Mouse (Mus musculus) hindlimb bud, embryonic 11.5 days (tissue): ENCODE results near the gene Ears2.

ENCODE experiments used
- DNase-seq: peaks from one replicate; pipeline ENCODE4 v3.0.0-alpha.2; 2012; ENCODE audit warnings: low read depth, low spot score; ENCODE audit errors: extremely low spot score

The Ears2 gene

DNA sequence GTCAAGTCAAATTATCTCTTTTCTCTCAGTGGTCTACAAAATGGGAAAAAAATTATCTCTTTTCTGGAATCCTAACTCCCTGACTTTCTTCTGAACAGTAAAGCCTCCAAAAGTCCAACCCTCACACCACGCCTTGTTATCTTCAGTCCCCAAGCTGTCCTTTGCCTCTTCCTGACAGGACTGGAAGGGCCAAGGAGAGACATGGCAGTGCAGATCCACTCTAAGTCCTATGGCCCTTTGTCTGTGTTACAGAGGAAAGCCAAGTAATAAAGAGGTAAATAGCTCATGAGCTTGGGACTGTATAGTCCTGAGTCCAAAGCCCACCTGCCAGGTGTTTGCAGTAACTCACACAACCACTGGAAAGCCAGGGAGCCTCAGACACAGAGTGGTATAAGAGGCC lies 21.4 kb downstream of the Ears2 start:
- DNase-seq, result no peak

DNA sequence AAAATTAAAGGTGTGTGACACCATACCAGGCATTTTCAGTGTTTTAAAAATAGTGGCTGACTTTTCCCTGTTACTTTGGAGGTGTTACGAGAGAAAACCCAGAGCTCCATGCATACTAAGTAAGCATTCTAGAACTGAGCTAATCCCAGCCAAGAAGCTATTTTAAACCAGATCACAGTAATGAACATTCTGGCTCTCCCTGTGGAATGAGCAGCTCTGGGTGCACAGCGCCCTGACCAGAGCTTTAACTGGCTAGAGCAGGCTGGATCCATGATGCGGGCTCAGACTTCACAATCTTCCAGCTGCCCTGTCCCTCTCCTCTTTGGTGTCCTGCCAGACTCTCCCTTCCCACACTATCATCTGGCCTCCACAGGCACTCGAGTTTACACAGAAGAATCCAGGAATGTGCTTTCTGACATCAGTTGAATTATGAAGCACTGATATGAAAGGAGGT lies 21.9 kb downstream of the Ears2 start:
- DNase-seq, result no peak

DNA sequence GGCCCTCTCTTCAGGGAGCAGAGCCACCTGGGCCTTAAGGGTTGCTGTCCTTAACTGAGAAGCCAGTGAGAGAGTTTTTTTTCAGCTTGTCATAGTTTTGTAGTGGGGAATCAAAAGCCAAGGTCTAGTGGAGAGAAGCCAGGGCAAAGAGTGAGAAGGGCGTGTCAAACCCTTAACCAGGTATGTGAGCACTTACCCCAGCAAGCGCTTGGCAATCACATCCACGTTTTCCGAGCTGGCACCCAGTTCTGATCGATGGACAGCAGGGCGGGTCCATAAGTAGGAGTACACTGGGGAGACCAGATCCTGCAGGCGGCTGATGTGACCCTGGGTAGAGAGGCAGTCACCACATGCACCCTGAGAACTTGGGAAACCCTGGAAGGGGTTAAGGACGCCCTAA lies 23.0 kb downstream of the Ears2 start:
- no peak for DNase-seq

DNA sequence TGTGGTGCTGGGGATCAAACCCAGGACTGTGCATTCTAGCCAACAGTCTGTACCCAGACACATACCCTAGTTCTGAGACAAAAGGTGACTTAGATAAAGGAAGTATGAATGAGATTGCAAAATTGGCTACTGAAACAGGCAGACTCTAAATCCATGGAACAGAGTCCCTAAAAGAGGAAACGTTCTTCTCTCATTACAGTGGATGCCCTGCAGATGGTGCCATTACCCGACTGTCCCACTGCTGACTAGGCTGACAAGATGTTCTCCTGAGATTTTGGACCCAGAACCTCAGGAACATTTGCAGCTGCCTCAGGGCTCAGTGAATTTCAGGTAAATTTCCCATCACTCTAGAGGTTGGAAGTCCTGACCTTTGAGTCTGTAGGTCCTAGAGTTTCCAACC lies 32.7 kb downstream of the Ears2 start:
- no peak for DNase-seq

DNA sequence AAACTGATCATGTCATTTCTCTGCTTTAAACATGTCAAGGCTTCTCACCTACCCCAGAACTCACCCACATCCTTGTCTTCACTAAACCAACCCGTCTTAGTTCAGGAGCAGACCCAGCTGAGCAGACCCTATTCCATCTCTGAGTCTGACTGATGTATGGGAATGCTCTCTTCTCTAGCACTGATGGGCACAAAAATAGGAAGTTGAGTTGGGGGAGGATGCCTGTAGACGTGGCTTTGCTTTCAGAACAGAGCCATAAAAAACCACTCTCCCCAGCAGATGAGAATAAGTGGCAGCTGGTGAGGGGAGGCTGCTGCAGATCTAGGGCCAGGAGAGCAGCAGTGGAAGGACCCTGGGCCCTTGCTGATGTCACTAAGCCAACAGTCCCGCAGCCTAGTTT lies 33.7 kb downstream of the Ears2 start:
- no peak for DNase-seq

DNA sequence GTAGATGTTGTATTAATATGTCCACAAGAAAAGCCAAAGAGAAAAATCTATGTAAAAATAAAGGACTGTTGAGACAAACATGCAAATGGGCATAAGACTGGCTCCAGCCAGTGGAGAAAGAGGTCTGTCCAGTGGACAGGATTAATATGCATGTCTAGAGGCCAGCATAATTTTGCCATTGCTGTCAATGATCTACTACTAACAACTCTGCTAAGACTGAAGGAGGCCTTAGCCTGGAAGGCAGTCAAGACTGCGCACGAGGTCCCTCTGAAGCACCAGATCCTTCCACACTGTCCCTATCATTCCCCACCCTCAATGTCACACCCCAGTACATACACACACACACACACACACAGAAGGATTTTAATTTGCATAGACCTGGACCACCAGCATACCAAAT lies 44.9 kb downstream of the Ears2 start:
- no peak for DNase-seq

DNA sequence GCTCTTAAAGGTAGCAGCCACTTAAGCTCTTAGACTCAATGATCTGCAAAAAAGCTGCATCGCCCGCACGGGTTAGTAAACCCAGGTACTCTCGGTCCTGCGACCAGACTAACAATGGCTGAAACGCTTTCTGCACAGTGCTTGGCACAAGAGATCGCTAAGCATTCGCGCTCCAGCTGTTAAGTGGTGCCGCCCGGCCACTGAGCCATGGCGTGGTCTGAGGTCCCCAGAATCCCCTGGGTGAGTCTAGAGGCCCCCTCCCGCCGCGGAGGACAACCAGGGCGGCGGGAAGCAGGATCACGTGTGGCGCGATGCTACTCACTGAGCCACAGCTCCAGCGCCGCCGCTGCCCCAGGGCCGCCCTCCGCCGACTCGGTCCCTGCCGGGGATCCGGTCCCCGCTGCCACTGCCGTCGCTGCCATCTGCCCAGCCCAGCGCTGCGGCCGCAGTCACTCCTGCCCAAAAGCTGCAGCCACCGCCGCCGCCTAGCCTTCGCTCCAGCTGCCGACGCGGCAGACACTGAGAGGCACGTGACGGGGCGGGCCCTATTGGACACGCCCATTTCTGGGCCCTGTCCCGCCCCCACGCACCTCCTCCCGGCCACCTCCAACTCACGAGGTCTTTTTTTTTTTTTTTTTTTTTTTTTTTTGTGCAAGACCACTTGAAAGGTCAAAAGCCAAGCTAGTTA lies 46.3 kb downstream of the Ears2 start, which contains the start of gene Gga2:
Gene Gga2, minus strand, starts transcription at position 556 of the 688 bp plus-strand sequence.
- DNase-seq, result no peak

DNA sequence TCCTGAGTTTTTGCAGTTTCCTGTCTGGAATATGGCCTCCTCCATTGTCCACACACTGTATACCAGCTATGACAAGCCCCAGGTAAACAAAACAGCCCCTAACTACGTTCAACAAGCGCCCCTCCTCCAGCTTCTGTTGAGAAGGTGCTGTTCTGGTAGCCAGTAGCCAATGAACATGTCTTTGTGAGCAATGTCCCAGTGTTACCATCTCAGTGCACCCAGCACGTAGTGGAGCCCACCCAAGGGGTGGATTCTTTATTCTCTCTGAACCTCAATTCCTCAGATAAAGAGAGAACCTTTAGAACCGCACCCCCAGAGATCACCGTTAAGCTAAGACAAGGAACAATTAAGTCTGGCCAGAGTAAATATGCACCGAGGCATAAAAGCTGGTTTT lies 46.8 kb downstream of the Ears2 start:
- DNase-seq, result no peak

DNA sequence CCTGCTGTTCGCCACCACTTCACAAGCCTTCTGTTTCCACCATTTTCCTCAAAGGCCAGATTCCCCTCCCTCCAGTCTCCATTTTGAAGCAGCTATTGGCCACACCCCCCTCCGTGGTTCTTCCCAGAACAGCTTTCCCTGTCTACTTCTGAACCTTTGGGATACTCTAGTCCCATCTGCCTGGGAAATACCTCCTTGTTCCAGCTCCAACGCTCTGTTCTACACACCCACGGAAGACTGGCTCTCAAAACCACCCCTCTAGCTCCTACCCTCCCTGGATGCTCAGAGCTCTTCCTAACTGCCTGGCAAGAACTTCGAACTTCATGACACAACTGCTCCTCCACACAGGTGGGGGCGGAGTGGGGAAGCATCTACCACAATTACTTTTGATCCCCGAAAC lies 48.1 kb downstream of the Ears2 start:
- no peak for DNase-seq

DNA sequence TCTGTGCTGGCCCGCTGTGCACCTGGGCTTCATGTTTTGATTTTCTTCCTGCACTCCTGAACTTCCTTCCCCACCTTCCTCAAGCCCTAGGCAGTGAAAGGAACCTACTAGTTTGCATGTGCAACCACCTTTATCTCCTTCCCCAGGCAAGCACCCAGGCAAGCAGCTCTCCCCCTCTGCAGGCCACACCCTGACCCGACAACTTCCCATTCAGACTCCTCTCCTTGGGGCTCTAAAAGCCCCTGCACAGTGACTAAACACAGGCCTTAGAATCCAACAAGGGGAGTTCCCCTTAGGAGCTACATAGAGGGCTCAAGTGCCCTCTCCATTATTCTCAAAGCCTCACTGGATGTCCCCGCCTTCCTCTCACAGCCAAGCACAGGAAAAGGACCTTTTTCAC lies 48.8 kb downstream of the Ears2 start:
- DNase-seq, result no peak

DNA sequence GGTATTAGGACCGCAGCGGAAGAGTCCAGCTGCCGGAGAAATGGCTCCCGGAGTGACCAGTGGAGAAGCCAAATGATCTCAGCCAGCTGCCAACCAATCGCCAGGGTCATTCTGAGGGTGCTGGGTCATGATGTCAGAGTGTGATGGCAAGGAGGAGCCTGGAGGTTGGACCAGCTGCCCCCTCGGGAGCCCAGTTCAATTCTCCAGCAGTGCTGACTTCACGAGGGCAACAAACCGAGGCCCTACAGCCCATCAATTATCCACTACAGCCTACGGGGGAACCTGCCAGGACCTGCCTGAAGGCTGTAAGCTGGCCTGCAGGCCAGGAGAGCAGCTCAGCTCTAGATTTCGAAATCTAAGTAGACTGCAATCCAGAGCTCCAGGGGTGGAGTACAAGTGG lies 51.3 kb downstream of the Ears2 start:
- DNase-seq, result no peak

DNA sequence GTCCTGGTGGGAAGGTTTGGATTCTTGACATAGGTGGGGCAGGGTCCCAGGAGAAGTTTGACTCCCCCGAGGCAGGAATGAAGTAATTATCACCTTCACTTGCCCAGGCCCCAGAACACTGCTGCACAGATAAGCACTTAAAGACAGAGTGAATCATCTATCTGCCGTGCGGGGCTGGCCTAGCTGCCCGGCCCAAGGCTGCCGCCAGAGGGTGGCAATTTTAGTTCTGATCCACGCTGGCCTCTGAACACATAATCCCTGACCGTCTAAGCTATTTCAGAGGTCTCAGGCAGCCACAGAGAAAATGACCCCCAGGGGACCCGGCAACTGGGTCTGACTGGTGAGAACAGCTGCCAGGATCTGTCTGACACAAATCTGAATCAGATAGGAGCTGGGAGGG lies 52.0 kb downstream of the Ears2 start:
- no peak for DNase-seq

DNA sequence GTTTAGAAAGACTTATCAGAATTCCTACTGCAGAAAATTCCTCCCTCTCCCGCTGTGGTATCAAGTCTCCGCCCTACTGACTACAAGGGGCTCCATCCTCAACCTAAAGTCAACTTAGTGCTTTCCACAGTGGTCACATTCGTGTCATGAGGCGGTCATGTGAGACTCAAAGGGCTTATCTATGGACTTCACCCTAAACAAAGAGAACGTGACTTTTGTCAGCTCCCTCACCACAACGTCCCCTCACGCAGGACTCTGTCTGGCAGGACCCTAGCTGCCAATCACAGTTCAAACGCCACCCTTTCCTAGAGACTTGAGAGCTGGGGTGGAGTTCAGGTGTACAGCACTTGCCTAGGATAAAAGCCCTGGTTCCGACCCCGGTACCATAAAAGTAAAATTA lies 54.1 kb downstream of the Ears2 start:
- no peak for DNase-seq

DNA sequence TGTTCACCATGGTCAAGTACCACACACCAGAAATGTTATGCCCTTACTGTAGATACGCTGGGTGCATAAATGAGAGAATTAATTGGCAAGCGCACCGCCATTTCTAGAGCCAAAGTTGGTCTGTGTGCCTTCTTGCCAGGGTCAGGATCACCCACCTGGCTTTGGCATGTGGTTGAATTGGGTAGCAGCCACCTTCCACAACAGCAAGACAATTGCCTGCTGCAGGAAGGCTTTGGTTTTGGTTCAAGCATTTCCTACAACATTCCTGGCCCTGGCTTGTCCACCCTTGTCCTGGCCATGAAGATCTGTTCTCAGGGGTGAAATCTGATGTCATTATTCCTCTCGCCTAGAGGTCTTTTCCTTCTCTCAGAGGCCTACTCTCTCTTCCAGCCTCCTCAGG lies 54.7 kb downstream of the Ears2 start:
- no peak for DNase-seq

DNA sequence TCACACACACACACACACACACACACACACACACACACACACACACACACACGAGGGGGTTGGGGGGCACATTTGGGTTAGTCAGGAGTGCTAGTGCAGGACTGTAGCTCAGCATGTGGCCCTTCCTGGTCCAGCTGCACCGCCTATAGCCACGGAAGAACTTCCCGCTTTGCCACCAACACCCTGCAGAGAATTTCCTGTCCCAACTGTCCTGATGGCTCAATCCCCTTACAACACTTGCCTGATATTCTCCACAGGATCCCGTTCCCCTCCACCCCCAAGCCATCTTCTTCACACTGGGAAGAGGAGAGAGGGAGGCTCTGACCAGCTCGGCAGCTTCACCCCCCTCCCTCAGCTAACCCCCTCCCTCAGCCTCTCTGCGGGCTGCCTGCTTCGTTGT lies 66.7 kb downstream of the Ears2 start:
- no peak for DNase-seq

DNA sequence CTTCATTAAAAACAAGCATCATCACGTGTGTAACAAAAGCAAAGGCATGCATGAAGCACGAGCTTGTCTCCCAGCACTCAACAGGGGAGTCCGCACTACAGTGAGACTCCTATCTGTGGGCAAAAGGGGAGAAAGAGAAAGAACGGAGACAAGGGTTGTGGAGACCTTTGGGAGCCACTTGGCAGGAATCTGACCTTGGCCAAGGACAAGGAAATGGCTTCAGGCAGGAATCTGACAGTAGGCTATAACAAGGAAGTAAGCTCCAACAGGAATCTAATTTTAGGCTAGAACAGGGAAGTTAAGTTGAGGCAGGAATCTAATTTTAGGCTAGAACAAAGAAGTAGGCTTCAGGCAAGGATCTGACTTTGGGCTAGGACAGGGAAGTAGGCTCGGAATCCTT lies 71.1 kb downstream of the Ears2 start:
- DNase-seq, result no peak
